Mouse (Mus musculus): ENCODE measurements at regions not wholly inside any gene's neighbourhood (a gene's known extent, or its start where the extent isn't known, plus 50 kb on each side); places are given as distances from the start of the nearest gene placed in this dataset.
A peak's percentile ranks its signal among the peaks of the same experiment; 100 is the strongest.
"Not testable (repeated sequence)": the region's sequence is repeated elsewhere in the genome, so short reads cannot be mapped to it uniquely, and the experiment has no call there.

GRCm38 (mm10) chr5:129256136-129256535, 159.6 kb downstream of the Adgrd1 start:
- DNase-seq (ENCODE audit: low spot score in 2 of 2): no peak

GRCm38 (mm10) chr5:129257206-129257605, 160.7 kb downstream of the Adgrd1 start:
- no peak for DNase-seq (ENCODE audit: low spot score in 2 of 2)

- no peak for DNase-seq (ENCODE audit: low spot score in 2 of 2)
Measured at GRCm38 (mm10) chr5:129260689-129261088, 164.1 kb downstream of the Adgrd1 start.

- DNase-seq (ENCODE audit: low spot score in 2 of 2): no peak
Measured at GRCm38 (mm10) chr5:129263118-129263517, 166.6 kb downstream of the Adgrd1 start.

GRCm38 (mm10) chr5:129264363-129264762, 167.8 kb downstream of the Adgrd1 start:
- DNase-seq (ENCODE audit: low spot score in 2 of 2): no peak

- no peak for DNase-seq (ENCODE audit: low spot score in 2 of 2)
Measured at GRCm38 (mm10) chr5:129268456-129268855, 171.9 kb downstream of the Adgrd1 start.

- no peak for DNase-seq (ENCODE audit: low spot score in 2 of 2)
Measured at GRCm38 (mm10) chr5:129270051-129270472, 173.5 kb downstream of the Adgrd1 start.

GRCm38 (mm10) chr5:129281406-129281805, 184.9 kb downstream of the Adgrd1 start:
- DNase-seq (ENCODE audit: low spot score in 2 of 2): no peak

- DNase-seq (ENCODE audit: low spot score in 2 of 2): no peak
Measured at GRCm38 (mm10) chr5:129282133-129282532, 185.6 kb downstream of the Adgrd1 start.

GRCm38 (mm10) chr5:129282826-129283225, 186.3 kb downstream of the Adgrd1 start:
- DNase-seq (ENCODE audit: low spot score in 2 of 2): no peak

- no peak for DNase-seq (ENCODE audit: low spot score in 2 of 2)
Measured at GRCm38 (mm10) chr5:129287481-129287880, 190.9 kb downstream of the Adgrd1 start.

- not testable (repeated sequence) for DNase-seq (ENCODE audit: low spot score in 2 of 2)
Measured at GRCm38 (mm10) chr5:129292821-129293220, 196.3 kb downstream of the Adgrd1 start.

GRCm38 (mm10) chr5:129294861-129295542, 198.5 kb downstream of the Adgrd1 start:
- DNase-seq (ENCODE audit: low spot score in 2 of 2): not testable (repeated sequence)

GRCm38 (mm10) chr5:129297657-129298349, 201.3 kb downstream of the Adgrd1 start:
- DNase-seq (ENCODE audit: low spot score in 2 of 2): peak in 1 of 2 experiments; percentile 32

GRCm38 (mm10) chr5:129298646-129299455, 202.2 kb upstream of the Sfswap start:
- DNase-seq (ENCODE audit: low spot score in 2 of 2): no peak

GRCm38 (mm10) chr5:129299456-129299765, 201.6 kb upstream of the Sfswap start:
- DNase-seq (ENCODE audit: low spot score in 2 of 2): no peak

- no peak for DNase-seq (ENCODE audit: low spot score in 2 of 2)
Measured at GRCm38 (mm10) chr5:129300423-129300822, 200.6 kb upstream of the Sfswap start.

- DNase-seq (ENCODE audit: low spot score in 2 of 2): no peak
Measured at GRCm38 (mm10) chr5:129315626-129316025, 185.4 kb upstream of the Sfswap start.

- no peak for DNase-seq (ENCODE audit: low spot score in 2 of 2)
Measured at GRCm38 (mm10) chr5:129331094-129331523, 169.9 kb upstream of the Sfswap start.

- DNase-seq (ENCODE audit: low spot score in 2 of 2): no peak
Measured at GRCm38 (mm10) chr5:129332014-129332413, 169.0 kb upstream of the Sfswap start.

- DNase-seq (ENCODE audit: low spot score in 2 of 2): peak; percentile 37 to 66
Measured at GRCm38 (mm10) chr5:129338511-129338910, 162.5 kb upstream of the Sfswap start.

- no peak for DNase-seq (ENCODE audit: low spot score in 2 of 2)
Measured at GRCm38 (mm10) chr5:129344038-129344437, 157.0 kb upstream of the Sfswap start.
